Mouse (Mus musculus) testis, adult 2 months (tissue): Measurements from ENCODE around the gene Foxm1.
A peak's percentile ranks its signal among the peaks of the same experiment; 100 is the strongest.

Source experiments
- CTCF ChIP-seq: fragments of 200-500 bp; IDR thresholded peaks from 2 replicates; pipeline ENCODE4 v1.5.1; 2012; ENCODE audit warnings: low read depth, mild to moderate bottlenecking, inconsistent platforms, low read length, moderate library complexity; ENCODE audit not compliant: control insufficient read depth, insufficient read depth, insufficient replicate concordance
- POLR2A ChIP-seq: fragments of 200-500 bp; IDR thresholded peaks from 2 replicates; pipeline ENCODE4 v1.6.1; 2012; ENCODE audit warnings: low read depth, mild to moderate bottlenecking, inconsistent platforms, low read length, moderate library complexity; ENCODE audit not compliant: control insufficient read depth

DNA sequence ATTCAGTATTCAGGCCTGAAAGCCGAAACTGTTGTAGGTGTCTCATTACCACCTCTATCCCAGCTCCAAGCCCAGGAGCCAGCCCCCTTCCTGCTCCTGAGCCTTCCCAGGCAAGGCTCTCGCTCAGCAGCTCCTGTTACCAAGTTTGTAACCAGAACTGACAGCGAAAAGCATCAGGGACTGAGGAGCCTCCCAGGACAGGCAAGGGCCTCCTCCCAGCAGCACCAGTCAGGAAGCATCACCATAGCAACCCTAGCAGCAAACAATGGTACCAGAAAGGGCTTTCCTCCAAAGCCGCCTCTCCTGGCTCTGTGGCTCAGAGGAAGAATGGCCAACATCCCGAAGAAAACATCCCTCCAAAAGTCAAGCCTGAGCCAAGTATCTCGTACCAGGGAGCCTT, 12.4 kb downstream of the Foxm1 start, which contains the start of the genes Tex52 and Gm44596:
- TF ChIP-seq POLR2A = 0 out of 2 replicates have a peak, but pooled peaks have one; percentile 12
- TF ChIP-seq CTCF = no peak
